Mouse (Mus musculus): ENCODE data around the gene Olfr231.

Olfr231 gene

DNA sequence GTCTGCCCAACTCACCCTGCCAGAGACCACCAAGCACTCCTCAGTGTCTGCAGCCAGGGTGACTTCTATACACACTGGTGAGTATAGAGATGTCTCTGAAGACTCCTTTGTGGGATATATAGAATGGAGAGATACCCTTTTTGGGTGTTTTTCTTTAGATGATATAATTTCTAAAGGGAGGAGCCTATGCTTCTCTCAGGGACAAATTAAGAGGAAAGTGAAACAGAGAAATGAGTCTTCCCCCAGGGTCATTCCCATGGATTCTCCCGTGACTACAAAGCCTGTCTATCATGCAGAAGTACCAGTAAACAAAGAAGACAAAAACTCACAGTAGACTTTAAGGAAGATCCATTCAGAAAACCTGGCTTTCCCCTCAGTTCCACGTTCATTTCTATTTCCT lies at the start of gene Olfr231:
Gene Olfr231, minus strand, starts transcription at position 101 of the 400 bp plus-strand sequence.
- no peak for DNase-seq (ENCODE audit: low read depth)

DNA sequence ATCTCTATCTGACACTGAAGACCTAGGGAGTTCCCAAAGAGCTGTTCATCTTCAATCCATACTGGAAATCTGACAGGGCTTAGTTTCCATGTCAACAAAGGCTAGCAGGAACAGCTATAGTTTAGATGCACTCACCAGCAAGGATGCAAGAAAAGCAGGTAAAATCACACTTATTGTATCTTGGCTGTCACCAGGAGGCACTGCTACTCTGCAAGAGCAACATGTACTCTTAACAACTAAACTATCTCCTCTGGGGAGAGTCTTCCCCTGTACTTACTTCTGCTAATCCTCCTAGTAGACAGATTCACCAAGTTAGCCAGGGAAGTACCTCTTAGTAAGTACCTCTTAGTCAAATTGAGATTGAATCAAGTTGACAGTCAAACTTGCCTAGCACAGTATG lies 48.1 kb upstream of the Olfr231 start:
- peak; percentile 24 for DNase-seq (ENCODE audit: low read depth)

DNA sequence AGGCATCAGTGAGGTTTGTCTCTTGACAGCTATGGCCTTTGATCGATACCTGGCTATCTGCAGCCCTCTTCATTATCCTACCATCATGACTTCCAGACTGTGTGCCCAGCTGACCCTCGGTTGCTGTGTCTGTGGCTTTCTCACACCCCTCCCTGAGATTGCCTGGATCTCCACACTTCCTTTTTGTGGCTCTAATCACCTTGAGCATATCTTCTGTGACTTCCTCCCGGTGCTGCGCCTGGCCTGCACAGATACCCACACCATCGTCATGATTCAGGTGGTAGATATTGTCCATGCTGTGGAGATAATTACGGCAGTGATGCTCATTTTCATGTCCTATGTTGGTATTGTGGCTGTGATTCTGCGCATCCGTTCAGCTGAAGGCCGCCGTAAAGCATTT lies 38.1 kb upstream of the Olfr231 start:
- DNase-seq (ENCODE audit: low read depth), result peak; percentile 29

DNA sequence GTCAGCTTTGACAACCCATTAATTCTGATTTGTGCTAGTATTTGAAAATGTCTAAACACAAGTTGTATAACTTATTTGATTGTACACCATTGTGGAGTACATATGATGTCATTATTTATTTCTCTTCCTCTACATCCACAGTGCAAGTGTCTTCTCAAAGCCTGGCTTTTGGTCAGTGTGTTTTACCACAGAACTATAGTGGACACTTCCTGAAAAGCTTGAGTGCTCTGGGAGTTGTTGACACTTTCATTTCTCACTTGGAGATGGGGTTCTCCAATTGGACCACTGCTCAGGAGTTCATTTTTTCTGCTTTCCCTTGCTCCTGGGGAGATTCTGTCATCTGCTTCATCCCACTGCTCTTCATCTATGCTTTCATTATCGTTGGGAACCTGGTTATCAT lies 37.5 kb upstream of the Olfr231 start:
- no peak for DNase-seq (ENCODE audit: low read depth)

DNA sequence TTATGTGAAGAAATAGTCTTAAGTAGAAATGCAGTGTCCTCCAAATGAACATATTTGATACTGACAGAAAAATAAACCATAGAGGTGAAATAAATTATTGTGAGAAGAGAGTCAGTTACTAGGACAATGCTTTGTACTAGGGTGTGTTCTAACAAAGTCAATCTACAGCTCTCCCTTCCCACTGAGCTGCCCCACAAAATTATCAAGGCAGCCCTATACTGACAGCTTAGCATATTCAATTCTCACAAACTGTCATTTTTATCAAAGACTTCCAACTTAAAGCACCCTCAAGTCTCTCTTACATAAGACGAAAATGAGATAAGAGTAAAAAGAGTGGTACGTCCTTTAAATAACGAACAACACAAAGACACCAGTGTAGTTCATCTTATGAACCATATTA lies 36.7 kb upstream of the Olfr231 start:
- no peak for DNase-seq (ENCODE audit: low read depth)

DNA sequence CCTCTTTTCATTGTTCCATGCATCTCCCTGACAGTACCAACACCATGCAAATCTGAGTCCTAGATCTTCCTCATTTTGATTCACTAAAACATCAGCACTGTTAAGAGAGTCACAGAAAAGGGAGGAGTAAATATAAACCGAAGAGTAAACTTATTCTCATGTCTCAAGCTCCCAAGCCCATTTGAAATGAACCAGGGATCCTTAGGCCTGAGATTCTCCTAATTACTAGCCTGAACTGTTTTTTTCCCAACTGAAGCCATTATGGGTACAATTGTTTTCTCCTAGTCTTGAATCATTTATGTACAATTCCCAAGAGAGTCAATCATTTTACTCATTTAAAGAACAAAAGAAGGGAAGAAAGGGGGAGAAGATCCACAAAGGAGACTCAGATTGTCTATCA lies 34.4 kb upstream of the Olfr231 start, which contains the start of gene Olfr420:
Gene Olfr420, plus strand, starts transcription at position 301 of the 400 bp plus-strand sequence.
- DNase-seq (ENCODE audit: low read depth), result no peak

DNA sequence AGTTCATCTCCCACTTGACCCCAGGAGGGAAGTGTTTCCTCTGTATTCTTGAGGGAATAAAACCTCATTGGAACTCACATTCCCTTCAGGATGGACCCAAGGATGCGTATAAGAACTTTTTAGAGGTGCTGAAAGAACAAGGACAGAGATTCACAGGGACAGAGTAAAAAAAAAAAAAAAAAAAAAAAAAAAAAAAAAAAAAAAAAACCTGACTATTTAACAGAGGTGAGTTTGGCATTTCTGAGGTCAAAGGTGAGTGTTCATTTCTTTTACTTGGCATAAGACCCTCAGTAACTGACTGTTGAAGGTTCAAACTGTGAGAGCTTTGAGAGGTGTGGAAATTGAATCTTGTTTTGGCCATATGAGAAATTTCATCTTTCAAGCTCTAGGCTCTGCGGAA lies 28.3 kb upstream of the Olfr231 start:
- no peak for DNase-seq (ENCODE audit: low read depth)

DNA sequence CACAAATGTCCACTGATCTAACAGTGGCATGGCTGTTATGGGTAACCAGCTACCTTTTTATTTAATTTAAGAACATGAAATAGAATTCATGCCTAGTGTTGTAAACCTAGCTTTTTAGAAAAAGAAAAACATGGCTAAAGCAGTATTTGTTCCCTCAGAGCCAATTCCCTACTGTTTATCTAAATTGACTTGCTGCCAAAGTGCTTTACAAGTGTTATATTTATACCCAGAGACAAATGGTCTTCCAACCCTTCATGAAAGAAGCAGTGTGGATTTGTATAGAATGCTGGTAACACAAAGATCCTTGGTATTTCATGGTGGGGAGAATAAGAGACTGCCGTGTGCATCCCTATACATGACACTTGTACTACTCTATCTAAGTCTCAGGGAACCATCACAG lies 25.7 kb upstream of the Olfr231 start:
- no peak for DNase-seq (ENCODE audit: low read depth)

DNA sequence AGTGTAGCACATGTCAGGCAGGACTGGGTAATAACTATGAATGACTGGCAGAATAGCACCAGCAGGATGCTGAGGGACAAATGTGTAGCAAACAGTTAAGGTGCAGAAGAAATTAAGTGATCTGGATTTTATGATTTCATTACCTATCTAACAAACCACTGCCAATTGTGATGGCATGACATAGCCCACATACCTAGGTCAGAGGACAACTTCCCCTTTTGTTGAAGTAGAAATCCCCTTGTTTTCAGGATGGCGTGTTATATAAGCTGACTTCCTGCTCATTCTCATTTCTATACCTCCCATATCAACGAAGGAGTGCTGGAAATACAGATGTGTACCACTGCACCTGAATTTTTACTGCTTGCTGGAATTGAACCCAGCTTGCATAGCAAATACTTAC lies 20.4 kb upstream of the Olfr231 start:
- DNase-seq (ENCODE audit: low read depth), result no peak

DNA sequence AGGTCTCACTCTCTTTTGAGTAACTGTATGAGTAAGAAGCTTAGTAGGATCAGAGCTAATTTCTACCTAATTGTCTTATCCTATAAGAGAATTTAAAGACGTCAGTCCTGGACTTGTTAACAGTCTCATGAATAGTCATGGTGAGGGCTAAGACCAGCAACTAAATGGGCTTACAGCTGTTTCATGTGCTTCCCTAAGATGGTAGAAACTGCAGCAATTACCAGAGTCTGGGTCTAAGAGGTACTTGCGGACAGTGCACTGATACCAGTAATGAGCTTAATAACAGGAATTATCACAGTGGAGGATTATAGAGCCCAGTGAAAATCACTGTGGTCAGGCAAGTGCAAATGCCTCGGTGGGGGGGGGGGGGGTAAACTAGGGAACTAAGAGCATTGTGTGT lies 11.0 kb upstream of the Olfr231 start:
- DNase-seq (ENCODE audit: low read depth), result no peak

DNA sequence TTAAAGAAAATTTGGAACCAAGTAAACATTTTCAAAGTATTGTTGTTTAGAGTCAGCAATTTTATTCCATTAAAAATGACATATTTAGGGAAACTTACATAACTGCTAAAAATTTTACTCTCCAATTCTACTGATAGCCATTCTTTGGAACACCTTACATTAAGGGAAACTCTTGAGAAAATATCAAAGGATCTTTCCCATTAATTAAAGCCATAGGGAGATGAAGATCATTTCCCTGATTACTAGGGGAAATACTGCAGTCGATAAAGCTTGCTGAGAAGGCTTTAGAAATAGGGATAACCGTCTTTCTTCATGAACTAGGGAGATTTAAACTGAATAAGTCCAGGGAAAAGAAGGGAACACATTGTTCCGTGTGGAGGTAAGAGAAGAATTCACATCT lies 10.3 kb upstream of the Olfr231 start, which contains the start of gene Olfr424:
Gene Olfr424, plus strand, starts transcription at position 301 of the 400 bp plus-strand sequence.
- DNase-seq (ENCODE audit: low read depth), result no peak

DNA sequence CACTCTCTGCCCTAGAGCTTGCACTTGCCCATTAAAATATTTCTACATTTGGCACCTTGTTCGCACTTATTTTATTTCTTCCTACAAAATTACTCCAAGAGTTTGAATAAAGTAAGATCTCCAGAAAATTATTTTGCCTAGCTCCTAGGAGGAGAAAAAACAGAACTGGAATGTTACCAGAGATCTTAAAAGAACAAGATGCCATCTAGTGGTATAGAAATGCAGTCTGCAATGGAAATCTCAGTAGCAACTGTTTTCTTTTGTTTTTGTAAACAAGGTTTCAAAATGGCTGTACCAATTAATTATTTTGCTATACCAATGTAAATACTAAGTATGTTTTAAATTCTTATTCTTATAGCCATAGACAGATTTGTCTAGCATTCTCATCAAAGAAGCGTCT lies 17.2 kb downstream of the Olfr231 start:
- DNase-seq (ENCODE audit: low read depth), result peak; percentile 20

DNA sequence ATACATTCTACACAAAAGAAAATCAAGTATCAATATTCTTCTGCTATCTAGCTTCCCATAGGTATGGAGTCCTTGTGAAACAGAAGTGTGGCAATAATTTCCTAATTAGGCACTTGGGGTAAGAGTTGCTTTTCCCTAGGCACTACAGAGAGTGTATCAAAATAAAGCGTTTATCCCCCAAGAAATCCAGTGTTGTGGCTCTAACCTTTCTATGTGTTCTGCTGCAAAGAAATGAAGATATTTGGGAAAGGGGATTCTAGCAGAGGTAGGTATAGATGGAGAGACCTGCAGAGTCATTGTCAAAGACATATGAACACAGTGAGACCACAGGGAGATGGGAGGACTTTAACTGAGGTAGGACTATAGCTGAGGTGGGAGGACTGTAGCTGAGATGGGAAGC lies 24.4 kb downstream of the Olfr231 start, which contains the start of gene Olfr427:
Gene Olfr427, plus strand, starts transcription at position 301 of the 400 bp plus-strand sequence.
- DNase-seq (ENCODE audit: low read depth), result no peak

DNA sequence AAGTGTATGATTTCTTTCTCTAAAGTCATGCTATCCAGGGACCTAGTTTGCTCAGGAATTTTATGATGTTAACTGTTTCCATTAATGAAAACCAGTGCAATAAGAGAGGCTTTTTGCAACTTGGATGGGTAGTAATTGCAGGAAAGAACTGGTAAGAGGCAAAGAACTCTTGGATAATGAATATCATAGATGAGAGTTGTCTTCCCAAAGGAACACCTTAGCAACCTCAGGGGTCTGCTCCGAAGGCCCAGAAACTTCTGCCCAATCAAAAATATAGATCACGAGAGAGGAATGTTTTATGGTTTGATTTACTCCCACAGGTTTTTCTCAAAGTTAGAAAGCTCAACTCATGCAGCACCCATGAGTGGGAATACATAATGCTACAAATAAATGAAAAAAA lies 36.9 kb downstream of the Olfr231 start, which contains the start of gene Olfr429:
Gene Olfr429, plus strand, starts transcription at position 301 of the 400 bp plus-strand sequence.
- no peak for DNase-seq (ENCODE audit: low read depth)

DNA sequence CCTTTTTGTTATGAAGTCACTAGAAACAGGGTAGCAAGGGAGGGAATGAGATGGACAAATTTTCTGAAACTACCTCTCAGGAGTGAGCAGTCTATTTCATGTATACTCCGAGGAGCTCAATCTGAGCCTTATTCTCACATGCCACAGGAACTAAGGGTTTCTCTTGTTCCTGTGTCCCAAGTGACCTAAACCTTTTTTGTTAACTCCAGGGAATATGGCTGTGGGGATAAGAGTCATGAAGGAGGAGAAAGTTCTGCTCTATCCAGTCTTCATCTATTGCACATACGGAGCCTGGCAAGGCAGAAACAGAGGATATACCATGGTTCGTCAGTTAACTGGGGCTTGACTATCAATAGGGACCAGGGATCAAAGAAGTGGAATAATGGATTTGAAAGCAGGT lies 54.7 kb downstream of the Olfr231 start, which contains the start of gene Olfr430:
Gene Olfr430, plus strand, starts transcription at position 301 of the 400 bp plus-strand sequence.
- no peak for DNase-seq (ENCODE audit: low read depth)
